Mouse (Mus musculus) splenic B cell, adult 2 months (primary cell): ENCODE measurements around the gene Olfr1322.

Experiments used
- DNase-seq: peaks from one replicate; pipeline ENCODE4 v3.0.0-alpha.2; 2011; ENCODE audit warnings: low read depth, low spot score
- H3K27me3 ChIP-seq: 2 replicates; pipeline ENCODE4 v1.6.1; 2012; ENCODE audit warnings: mild to moderate bottlenecking, low read length, moderate library complexity, mixed read lengths; ENCODE audit not compliant: control insufficient read depth, poor library complexity, insufficient read depth, severe bottlenecking
- H3K36me3 ChIP-seq: 2 replicates; pipeline ENCODE4 v1.6.1; 2012; ENCODE audit warnings: mild to moderate bottlenecking, low read length, moderate library complexity, mixed read lengths; ENCODE audit not compliant: control insufficient read depth, poor library complexity, insufficient read depth, severe bottlenecking

Olfr1322 gene

DNA sequence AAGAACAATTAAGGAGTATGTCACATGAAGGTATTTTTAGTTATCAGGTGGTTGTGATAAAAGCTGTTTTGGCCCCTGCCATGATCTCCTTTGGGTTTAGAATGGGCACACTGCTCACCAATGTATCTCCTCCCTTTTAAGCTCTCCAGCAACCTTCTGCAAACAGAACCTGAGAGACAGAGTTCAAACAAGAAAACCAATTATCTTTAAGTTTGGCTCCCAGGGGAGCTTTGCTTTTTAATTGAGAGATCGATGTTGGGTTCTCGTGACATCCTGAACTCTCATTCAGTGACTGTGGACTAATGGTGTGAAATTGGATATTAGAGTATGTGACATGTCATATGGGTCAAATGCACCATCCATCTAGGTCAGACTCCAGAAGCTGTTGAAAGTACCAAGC is at the start of gene Olfr1322:
Gene Olfr1322, minus strand, starts transcription at position 101 of the 400 bp plus-strand sequence.
- H3K27me3 ChIP-seq = no peaks in the 10 kb centered on the region
- DNase-seq = no peak

DNA sequence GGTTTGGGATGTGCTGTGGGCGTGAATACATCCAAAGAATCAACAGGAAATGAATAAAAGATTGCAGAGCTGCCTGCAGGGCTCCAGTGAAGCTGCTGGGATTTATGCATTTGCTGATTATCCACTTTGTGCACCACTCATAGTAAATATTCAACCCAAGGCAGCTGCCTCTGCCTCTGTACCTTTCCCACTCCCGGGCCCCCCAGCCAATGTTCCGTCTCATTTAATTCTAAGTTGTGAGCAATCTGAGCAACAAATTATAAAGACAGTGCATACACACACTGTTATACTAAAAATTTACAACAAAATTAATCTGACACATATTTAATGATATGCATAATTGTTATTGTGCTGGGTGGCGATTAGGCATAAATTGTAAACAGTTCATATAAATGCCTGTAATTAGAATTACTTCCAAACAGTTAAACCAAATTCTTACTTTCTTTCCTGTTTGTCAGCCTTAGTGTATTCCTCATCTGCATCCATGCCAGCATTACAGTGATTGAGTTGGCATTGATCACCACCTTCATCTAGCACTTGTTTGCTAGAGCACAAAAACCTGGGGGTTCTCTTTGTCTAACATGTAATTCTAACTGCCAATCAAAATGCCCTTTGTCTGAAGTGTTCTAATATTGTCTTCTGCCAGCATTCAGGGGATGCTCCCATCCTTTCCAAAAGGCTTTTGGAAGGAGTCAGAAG is 13.5 kb downstream of the Olfr1322 start:
- no peaks in the 10 kb centered on the region for H3K27me3 ChIP-seq

More for the DNA sequence above, at the start of gene Olfr1322:
- no peaks in the 10 kb centered on the region for H3K36me3 ChIP-seq

More for the DNA sequence above, 13.5 kb downstream of the Olfr1322 start:
- no peaks in the 10 kb centered on the region for H3K36me3 ChIP-seq
- DNase-seq = no peak
